Mouse (Mus musculus) hindbrain, embryonic 11.5 days (tissue): Measurements from ENCODE around the gene Prkg1. TPM values are rescaled to one million over a fixed set of nuclear protein-coding genes. Genes with fewer than 3 reads are reported as not detected.

Experiments
- ATAC-seq: fragments of 200-750 bp; cut with Nextera tagmentation; 2 replicates; pipeline ENCODE4 v1.8.0; 2017; ENCODE audit warnings: mild to moderate bottlenecking, moderate TSS enrichment, moderate library complexity; ENCODE audit not compliant: low FRiP score
- DNase-seq: peaks from one replicate; pipeline ENCODE4 v3.0.0-alpha.2; 2015; ENCODE audit warnings: low spot score
- H3K27ac ChIP-seq: fragments of 300-500 bp; sonication (generic); 2 replicates; pipeline ENCODE4 v1.5.1; 2014; ENCODE audit warnings: mild to moderate bottlenecking, low read depth, low read length
- H3K27me3 ChIP-seq: fragments of 300-500 bp; sonication (generic); 2 replicates; pipeline ENCODE4 v1.6.1; 2014; ENCODE audit warnings: mild to moderate bottlenecking, low read length, moderate library complexity, mixed read lengths; ENCODE audit not compliant: control insufficient read depth, insufficient read depth
- H3K36me3 ChIP-seq: fragments of 300-500 bp; sonication (generic); 2 replicates; pipeline ENCODE4 v1.6.1; 2014; ENCODE audit warnings: mild to moderate bottlenecking, low read length, moderate library complexity, mixed read lengths; ENCODE audit not compliant: control insufficient read depth, insufficient read depth
- H3K4me1 ChIP-seq: fragments of 300-500 bp; sonication (generic); replicated peaks from 2 replicates; pipeline ENCODE4 v1.6.1; 2014; ENCODE audit warnings: low read length, mixed read lengths; ENCODE audit not compliant: control insufficient read depth, insufficient read depth
- H3K4me2 ChIP-seq: fragments of 300-500 bp; sonication (generic); replicated peaks from 2 replicates; pipeline ENCODE4 v1.6.1; 2014; ENCODE audit warnings: mild to moderate bottlenecking, low read depth, low read length
- H3K4me3 ChIP-seq: fragments of 300-500 bp; sonication (generic); 2 replicates; pipeline ENCODE4 v1.5.1; 2014; ENCODE audit warnings: low read depth, low read length
- H3K9ac ChIP-seq: fragments of 300-500 bp; sonication (generic); 2 replicates; pipeline ENCODE4 v1.6.1; 2014; ENCODE audit warnings: low read depth, low read length
- H3K9me3 ChIP-seq: fragments of 300-500 bp; sonication (generic); 2 replicates; pipeline ENCODE4 v1.6.1; 2016; ENCODE audit warnings: low read length; ENCODE audit not compliant: control insufficient read depth
- WGBS: fragments of 180-500 bp; shearing (Covaris S2); extraction: QIAGEN DNeasy Blood & Tissue Kit; methylation state at CpG from one replicate; pipeline ENCODE4 v1.1.7; 2014; 5-methylcytosine and 5-hydroxymethylcytosine counted together
- polyA plus RNA-seq: library from polyadenylated mRNA; unstranded; fragments of >200 nt; fragmentation: Nextera tagmentation; extraction: Ambion mirVana; gene quantifications from 2 replicates; pipeline ENCODE4 v1.2.1, GENCODE M21; 2014

Gene Prkg1
- polyA plus RNA-seq, 1 experiment from 2014 or later, result 8.6 TPM

DNA sequence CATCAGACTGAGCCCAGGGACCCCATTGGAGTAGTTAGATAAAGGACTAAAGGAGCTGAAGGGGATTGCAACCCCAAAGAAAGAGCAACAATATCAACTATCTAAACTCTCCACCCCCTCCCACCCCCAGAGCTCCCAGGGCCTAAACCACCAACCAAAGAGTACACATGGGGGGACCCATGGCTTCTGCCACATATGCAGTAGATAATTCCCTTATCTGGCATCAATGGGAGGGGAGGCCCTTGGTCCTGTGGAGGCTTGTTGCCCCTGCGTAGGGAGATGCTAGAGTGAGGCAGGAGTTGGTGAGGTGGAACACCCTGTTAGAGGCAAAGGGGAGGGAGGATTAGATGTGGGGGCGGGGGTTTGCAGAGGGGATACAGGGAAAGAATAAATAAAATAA lies 826.8 kb downstream of the Prkg1 start:
- WGBS, result 93% methylated on average over 2 of the region's 2 CpGs
- H3K4me2 ChIP-seq, result no peak overlapping the region
- DNase-seq (no peak), ATAC-seq (no peak)
- no peak overlapping the region for H3K27ac ChIP-seq
- H3K4me3 ChIP-seq, result no peak overlapping the region
- H3K9ac ChIP-seq, result no peak overlapping the region
- H3K4me1 ChIP-seq, result no peaks in the 10 kb centered on the region
- no peaks in the 10 kb centered on the region for H3K27me3 ChIP-seq
- no peaks in the 10 kb centered on the region for H3K36me3 ChIP-seq
- H3K9me3 ChIP-seq, result no peaks in the 10 kb centered on the region

DNA sequence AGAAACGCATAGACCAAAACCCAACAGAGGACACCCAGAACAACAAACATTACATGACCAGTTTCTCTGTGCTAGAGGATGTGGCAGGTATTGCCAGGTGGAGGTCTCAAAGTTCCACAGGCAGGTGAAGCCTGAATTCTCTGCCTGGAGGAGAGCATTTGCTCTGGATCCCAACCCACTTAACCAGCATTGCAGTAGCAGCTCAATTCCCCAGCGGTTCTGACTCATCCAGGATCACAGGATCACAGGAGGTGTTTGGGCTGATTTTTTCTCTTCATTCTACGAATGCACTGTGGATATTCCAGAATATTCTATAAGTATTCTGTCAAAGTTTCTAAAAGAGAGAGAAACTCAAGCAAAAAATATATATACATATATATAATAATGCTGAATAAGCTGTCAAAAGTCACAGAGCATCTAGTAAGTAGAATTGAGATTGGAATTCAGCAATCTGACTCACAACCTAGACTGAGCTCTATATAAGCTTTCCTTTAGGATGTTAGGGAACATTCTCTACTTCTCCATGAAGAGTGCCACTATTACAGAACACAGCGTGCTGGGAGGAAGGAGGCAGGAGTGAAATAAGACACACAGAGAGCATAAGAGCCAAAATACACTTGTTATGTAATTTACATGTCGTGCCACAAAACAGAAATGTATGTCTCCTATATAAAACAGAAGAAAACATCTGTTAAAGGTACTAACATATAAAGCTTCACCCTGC lies 833.2 kb downstream of the Prkg1 start:
- H3K9me3 ChIP-seq, result no peaks in the 10 kb centered on the region
- no peaks in the 10 kb centered on the region for H3K36me3 ChIP-seq
- H3K27me3 ChIP-seq, result no peaks in the 10 kb centered on the region
- H3K4me3 ChIP-seq, result no peak overlapping the region
- ATAC-seq (no peak), DNase-seq (no peak)
- WGBS, result 86% methylated on average over 5 of the region's 5 CpGs
- H3K9ac ChIP-seq, result no peak overlapping the region
- H3K4me1 ChIP-seq, result no peaks in the 10 kb centered on the region
- no peak overlapping the region for H3K4me2 ChIP-seq
- H3K27ac ChIP-seq, result no peak overlapping the region

DNA sequence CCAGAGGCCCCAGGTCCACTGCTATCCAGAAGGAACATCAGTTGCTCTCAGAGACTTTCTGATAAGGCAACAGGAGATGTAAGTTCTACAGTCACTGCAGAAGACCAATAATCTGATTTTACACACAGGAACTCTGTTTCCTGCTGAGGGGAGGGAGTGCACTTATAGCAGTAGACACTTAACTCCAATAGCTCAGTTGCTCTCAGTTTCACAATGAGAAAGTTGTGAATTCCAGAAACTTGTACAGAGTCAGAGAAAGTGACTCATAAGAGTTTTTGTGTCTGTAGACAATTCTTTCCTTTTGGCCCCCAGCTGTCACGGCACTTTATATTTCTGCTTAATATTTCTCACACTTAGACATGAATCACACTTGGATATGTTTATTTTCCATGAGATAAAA lies 840.8 kb downstream of the Prkg1 start:
- H3K9ac ChIP-seq, result no peak overlapping the region

DNA sequence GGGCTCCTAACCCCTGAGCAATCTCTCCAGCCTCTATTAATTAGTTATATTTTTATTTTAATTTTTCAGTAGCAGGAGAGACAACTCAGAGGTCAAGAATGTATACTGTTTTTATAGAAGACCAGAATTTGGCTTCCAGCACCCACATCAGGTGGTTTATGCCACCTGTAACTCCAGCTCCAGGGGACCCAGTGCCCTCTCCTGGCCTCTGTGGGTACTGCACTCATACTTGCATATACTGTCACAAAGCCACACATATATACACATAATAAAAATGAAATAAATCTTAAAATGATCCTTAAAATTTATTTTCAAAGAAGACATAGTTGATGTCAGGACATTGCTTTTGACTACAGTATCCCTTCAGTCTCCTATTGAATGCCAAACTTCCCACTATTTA lies 862.5 kb downstream of the Prkg1 start:
- no peaks in the 10 kb centered on the region for H3K27me3 ChIP-seq
- no peak overlapping the region for H3K4me3 ChIP-seq

More for the DNA sequence above, 840.8 kb downstream of the Prkg1 start:
- 95% methylated on average over 1 of the region's 1 CpGs for WGBS
- ATAC-seq (no peak), DNase-seq (no peak)
- Histone ChIP-seq H3K9me3 (no peaks in the 10 kb centered on the region), H3K4me2 (no peak overlapping the region), H3K36me3 (no peaks in the 10 kb centered on the region), H3K4me1 (no peaks in the 10 kb centered on the region), H3K4me3 (no peak overlapping the region), H3K27ac (no peak overlapping the region), H3K27me3 (no peaks in the 10 kb centered on the region)

DNA sequence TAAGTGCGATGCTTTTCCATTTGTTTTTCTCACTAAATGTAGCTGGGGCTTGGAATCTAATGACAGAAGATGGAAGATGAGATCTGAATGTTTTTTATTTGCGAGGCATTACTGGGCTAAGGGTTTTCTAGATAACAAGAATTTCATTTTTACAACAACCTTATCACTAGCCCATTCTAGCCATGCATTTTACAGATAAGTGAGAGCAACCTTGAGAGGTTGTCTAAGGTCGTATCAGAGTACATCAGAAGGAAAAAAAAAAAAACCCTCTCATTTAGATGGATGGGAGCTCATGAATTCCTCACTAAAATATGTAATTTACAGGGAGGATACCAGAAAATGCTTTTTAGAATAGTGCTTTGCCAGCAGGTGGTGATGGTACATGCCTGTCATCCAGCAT lies 863.8 kb downstream of the Prkg1 start:
- Histone ChIP-seq H3K27me3 (no peaks in the 10 kb centered on the region), H3K9me3 (no peaks in the 10 kb centered on the region), H3K27ac (no peak overlapping the region), H3K4me3 (no peak overlapping the region), H3K36me3 (no peaks in the 10 kb centered on the region), H3K4me2 (no peak overlapping the region), H3K9ac (no peak overlapping the region), H3K4me1 (no peaks in the 10 kb centered on the region)
- DNase-seq (no peak), ATAC-seq (no peak)
- WGBS, result 86% methylated on average over 3 of the region's 3 CpGs

More for the DNA sequence above, 862.5 kb downstream of the Prkg1 start:
- no peak for DNase-seq
- Histone ChIP-seq H3K9ac (no peak overlapping the region), H3K27ac (no peak overlapping the region), H3K36me3 (no peaks in the 10 kb centered on the region), H3K9me3 (no peaks in the 10 kb centered on the region), H3K4me1 (no peaks in the 10 kb centered on the region), H3K4me2 (no peak overlapping the region)
- no peak for ATAC-seq

DNA sequence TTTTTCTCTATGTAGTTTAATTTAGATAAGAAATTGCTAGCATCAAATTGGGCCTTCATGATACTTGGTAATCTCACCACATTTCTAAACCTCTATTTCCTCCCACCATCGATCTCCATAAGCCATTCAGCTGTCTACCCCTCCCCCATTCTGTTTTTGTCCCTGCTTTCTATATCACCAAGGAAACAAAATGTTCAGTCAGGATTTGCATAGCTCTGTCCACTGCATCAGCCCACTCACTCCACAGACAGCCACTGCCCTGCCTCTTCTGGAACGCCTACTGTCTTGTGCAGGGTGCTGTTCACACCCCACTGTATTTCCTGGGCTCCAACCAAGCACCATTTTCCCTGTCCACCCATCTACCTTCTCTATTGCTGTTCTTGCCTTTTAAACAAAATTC lies 874.5 kb downstream of the Prkg1 start:
- Histone ChIP-seq H3K9ac (no peak overlapping the region), H3K27ac (peak overlapping the region; percentile 39; the same call in 1 of the 2 replicates), H3K4me2 (no peak overlapping the region), H3K9me3 (no peaks in the 10 kb centered on the region), H3K27me3 (no peaks in the 10 kb centered on the region), H3K4me3 (no peak overlapping the region), H3K36me3 (no peaks in the 10 kb centered on the region), H3K4me1 (no peaks in the 10 kb centered on the region)
- 61% methylated on average over 2 of the region's 2 CpGs for WGBS
- DNase-seq, result peak; percentile 57
- ATAC-seq, result peak; percentile 90

DNA sequence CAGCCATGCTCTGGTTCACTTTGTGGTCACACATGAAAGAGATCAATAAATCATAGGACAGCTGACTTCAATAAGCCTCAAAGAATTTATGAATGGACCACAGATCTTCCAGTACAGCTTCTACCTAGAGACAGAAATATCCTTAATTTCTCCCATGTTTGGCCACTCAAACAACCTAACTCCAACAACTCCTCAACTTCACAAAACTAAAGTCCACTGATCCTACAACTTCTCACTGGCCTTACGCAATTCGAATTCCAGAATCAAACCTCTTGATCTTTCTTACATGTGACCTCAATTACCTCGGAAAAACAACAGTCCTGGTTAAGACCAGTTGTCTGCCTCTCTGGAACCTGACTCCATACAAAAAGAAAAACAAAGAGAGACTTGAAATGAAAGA lies 875.0 kb downstream of the Prkg1 start:
- 60% methylated on average over 3 of the region's 3 CpGs for WGBS
- Histone ChIP-seq H3K27me3 (no peaks in the 10 kb centered on the region), H3K9ac (no peak overlapping the region), H3K4me2 (no peak overlapping the region), H3K4me1 (no peaks in the 10 kb centered on the region), H3K4me3 (no peak overlapping the region), H3K9me3 (no peaks in the 10 kb centered on the region), H3K36me3 (no peaks in the 10 kb centered on the region), H3K27ac (no peak overlapping the region)
- peak; percentile 7 for DNase-seq
- ATAC-seq, result peak; percentile 46

DNA sequence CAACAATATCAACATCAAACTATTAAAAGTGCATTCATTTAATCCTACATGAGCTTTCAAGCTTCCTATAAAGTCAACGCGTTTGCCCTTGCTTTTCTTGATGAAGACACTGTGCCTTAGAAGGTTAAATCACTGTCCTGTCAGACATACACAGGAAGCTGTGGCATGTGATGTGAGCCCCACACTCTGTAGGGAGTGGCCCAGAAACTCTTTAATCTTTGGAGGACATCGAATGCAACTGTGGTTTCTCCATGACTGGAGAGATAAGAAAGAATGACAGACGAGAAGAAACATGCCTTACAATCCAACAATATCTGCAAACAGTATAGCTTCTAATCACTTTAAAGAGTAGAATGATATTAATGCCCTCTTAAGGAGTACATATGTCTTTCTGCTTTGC lies 903.4 kb downstream of the Prkg1 start:
- Histone ChIP-seq H3K27ac (no peak overlapping the region), H3K4me2 (no peak overlapping the region), H3K9me3 (no peaks in the 10 kb centered on the region), H3K36me3 (no peaks in the 10 kb centered on the region), H3K4me3 (no peak overlapping the region), H3K9ac (no peak overlapping the region), H3K27me3 (no peaks in the 10 kb centered on the region), H3K4me1 (no peaks in the 10 kb centered on the region)
- ATAC-seq, result no peak
- WGBS, result 84% methylated on average over 4 of the region's 4 CpGs
- DNase-seq, result no peak

DNA sequence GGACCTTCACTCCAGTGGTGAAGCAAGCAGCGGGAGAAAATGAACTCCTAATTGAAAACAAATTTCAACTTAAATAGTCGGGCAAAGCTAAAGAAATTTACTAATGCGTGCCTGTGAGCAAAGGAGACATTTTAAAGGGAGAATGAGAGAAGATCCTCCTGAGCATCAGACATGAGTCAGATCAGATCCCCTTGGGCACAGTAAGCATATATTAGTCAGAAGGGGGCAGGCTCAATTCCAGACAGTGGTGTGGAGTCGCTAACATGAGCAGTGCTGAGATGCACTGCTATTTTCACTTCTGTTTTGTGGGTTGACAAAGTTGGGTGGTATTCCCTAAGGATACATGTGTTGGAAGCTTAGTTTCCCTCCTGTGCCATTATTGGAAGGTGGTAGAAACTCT lies 913.8 kb downstream of the Prkg1 start:
- H3K4me3 ChIP-seq, result no peak overlapping the region
- H3K27ac ChIP-seq, result no peak overlapping the region
- H3K9ac ChIP-seq, result no peak overlapping the region
- DNase-seq (no peak), ATAC-seq (no peak)
- WGBS, result 83% methylated on average over 4 of the region's 4 CpGs
- no peak overlapping the region for H3K4me2 ChIP-seq
- no peaks in the 10 kb centered on the region for H3K27me3 ChIP-seq
- no peaks in the 10 kb centered on the region for H3K4me1 ChIP-seq
- H3K36me3 ChIP-seq, result no peaks in the 10 kb centered on the region
- no peaks in the 10 kb centered on the region for H3K9me3 ChIP-seq
